Mouse (Mus musculus) kidney, postnatal 14 days (tissue): ENCODE data around the gene 1700037C18Rik.

Experiments
- DNase-seq: peaks from one replicate; pipeline ENCODE4 v3.0.0; 2022; ENCODE audit warnings: mixed read lengths

Gene 1700037C18Rik

GRCm38 (mm10) chr16:3908537-3909111 is at the start of gene 1700037C18Rik, which contains the start of gene Cluap1:
1700037C18Rik (minus strand) TSS chr16:3908689.
Cluap1 (plus strand) TSS chr16:3908801.
- peak; percentile 97 for DNase-seq

- no peak for DNase-seq
Observed at GRCm38 (mm10) chr16:3956369-3956768, 47.9 kb upstream of the 1700037C18Rik start.

- no peak for DNase-seq
Observed at GRCm38 (mm10) chr16:3951141-3951540, 42.7 kb upstream of the 1700037C18Rik start.

- no peak for DNase-seq
Observed at GRCm38 (mm10) chr16:3934701-3935100, 26.2 kb upstream of the 1700037C18Rik start.

- peak; percentile 26 for DNase-seq
Observed at GRCm38 (mm10) chr16:3934091-3934490, 25.6 kb upstream of the 1700037C18Rik start.

GRCm38 (mm10) chr16:3933536-3933935 is 25.0 kb upstream of the 1700037C18Rik start:
- DNase-seq: no peak

- no peak for DNase-seq
Observed at GRCm38 (mm10) chr16:3929151-3929550, 20.7 kb upstream of the 1700037C18Rik start.

- DNase-seq: no peak
Observed at GRCm38 (mm10) chr16:3928582-3928981, 20.1 kb upstream of the 1700037C18Rik start.

GRCm38 (mm10) chr16:3923966-3924365 is 15.5 kb upstream of the 1700037C18Rik start:
- DNase-seq: no peak

- no peak for DNase-seq
Observed at GRCm38 (mm10) chr16:3923515-3923914, 15.0 kb upstream of the 1700037C18Rik start.

GRCm38 (mm10) chr16:3920756-3921155 is 12.3 kb upstream of the 1700037C18Rik start:
- no peak for DNase-seq

- DNase-seq: no peak
Observed at GRCm38 (mm10) chr16:3909118-3909517, 629 bp upstream of the 1700037C18Rik start.

- DNase-seq: no peak
Observed at GRCm38 (mm10) chr16:3907471-3907870, 1.0 kb downstream of the 1700037C18Rik start.

- no peak for DNase-seq
Observed at GRCm38 (mm10) chr16:3896553-3896952, 11.9 kb downstream of the 1700037C18Rik start.

- no peak for DNase-seq
Observed at GRCm38 (mm10) chr16:3896046-3896445, 12.4 kb downstream of the 1700037C18Rik start.

- DNase-seq: peak; percentile 46
Observed at GRCm38 (mm10) chr16:3895173-3895792, 13.2 kb downstream of the 1700037C18Rik start.

GRCm38 (mm10) chr16:3893739-3894138 is 14.8 kb downstream of the 1700037C18Rik start:
- DNase-seq: no peak

GRCm38 (mm10) chr16:3891621-3892295 is 16.7 kb downstream of the 1700037C18Rik start:
- DNase-seq: no peak

GRCm38 (mm10) chr16:3885065-3885670 is 23.3 kb downstream of the 1700037C18Rik start:
- DNase-seq: no peak

GRCm38 (mm10) chr16:3884201-3885064 is 24.1 kb downstream of the 1700037C18Rik start, which contains the start of the genes Zfp597 and Gm20695:
Zfp597 (minus strand) TSS chr16:3884561.
Gm20695 (plus strand) TSS chr16:3884648.
- peak; percentile 97 for DNase-seq

- DNase-seq: no peak
Observed at GRCm38 (mm10) chr16:3876346-3876745, 32.1 kb downstream of the 1700037C18Rik start.
